Mouse (Mus musculus) liver, adult (tissue): ENCODE measurements around the gene Hivep3.

ENCODE experiments used
- GATA4 ChIP-seq: IDR thresholded peaks from 2 replicates; pipeline ENCODE4 v1.6.1; 2014; ENCODE audit warnings: mild to moderate bottlenecking, low read length; ENCODE audit not compliant: insufficient replicate concordance

Hivep3 gene

DNA sequence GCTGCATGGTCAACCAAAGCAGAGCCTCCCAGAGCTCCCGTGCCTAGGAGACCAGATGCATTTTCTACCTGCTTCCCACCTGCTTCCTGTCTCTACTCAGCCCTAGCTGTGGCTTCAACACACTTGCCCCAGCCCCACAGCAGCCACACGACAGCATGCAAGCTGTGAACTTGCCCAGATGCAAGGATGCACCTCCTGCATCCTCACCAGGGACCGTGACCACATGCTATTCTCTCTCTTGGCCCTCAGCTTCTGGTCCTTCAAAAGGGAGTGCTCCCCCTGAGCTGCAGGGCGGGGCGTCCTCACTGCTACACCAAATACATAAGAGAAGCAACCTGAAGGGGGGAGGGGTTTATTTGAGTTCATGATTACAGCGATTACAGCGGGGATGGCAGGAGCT, 303.4 kb downstream of the Hivep3 start:
- TF ChIP-seq GATA4: no peak

- no peak for TF ChIP-seq GATA4
These were observed 307.9 kb downstream of the Hivep3 start for GRCm38 (mm10) chr4:120041520-120041919.

DNA sequence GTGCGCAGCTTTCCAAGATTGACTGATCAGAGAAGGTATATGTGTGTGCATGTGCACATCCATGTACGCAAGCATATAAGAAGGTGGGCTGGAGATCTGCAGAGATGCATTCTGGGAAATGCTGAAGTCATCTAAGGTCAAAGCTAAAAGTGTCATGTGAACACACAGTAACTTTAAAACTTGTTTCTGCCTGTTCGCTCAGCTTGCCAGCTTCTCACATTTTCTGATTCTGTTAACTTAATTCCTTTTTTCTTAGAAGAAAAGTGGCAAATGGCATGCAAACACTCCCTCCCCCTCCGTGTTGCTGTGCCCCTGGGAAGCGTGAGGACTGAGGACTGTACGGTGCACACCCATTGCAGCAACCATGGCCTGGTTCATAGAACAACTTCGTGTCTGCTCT, 308.9 kb downstream of the Hivep3 start:
- no peak for TF ChIP-seq GATA4

DNA sequence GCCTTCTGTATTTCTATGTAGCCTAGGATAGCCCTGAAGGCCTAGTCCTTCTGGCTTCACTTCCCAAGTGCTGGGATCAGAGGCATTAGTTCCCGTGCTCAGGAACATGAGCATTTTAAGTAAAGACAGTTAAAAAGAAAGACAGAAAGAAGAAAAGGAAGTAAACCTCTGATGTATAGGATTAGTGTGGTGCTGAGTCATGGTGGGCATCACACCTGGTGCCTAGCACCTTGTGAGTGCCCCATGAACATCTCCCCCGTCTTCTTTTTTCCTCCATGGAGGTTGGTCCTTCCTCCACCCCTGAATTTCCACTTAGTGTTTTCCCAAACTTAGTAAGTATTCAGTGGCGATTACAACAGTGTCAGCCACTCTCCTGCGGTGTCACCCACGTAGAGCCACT, 311.0 kb downstream of the Hivep3 start:
- TF ChIP-seq GATA4: no peak

GRCm38 (mm10) chr4:120045131-120045537, 311.6 kb downstream of the Hivep3 start:
- TF ChIP-seq GATA4: no peak

DNA sequence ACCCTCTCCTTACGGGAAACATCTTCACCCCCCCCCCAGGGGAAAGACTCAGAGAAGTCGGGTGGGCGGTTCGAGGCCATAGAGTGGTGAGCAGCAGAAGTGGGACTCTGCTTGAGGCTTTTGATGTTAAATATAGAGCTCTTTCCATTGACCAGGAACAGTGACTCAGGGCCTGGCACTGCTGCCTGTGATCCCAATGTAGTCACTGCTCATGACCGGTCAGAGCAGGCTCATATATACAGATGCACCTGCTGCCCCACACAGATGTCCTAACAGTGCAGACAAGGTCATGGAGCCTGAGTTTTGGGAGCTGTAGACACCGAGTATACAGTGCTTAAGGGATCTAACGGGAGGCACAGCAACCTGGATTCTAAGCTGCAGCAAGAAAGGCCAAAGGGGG, 312.3 kb downstream of the Hivep3 start:
- no peak for TF ChIP-seq GATA4

- no peak for TF ChIP-seq GATA4
These were observed 313.5 kb downstream of the Hivep3 start for GRCm38 (mm10) chr4:120047060-120047459.

GRCm38 (mm10) chr4:120048274-120048673, 314.7 kb downstream of the Hivep3 start:
- no peak for TF ChIP-seq GATA4

DNA sequence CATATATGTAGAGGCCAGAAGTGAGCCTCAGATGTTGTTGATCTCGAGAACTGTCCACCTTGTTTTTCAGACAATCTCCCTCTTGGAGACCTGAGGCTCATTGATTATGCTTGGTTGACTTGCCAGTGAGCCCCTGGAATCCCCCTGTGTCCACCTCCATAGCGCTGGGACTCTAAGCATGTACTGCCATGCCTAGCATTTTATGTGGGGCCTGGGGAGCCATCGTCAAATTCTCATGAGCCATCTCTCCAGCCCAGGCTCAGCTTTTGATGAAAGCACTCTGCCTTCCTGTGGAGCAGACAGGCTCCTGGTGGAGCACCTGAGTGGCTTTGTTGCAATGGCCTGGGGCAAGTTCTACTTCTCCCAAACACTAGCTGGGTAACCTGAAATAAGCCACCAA, 316.3 kb downstream of the Hivep3 start:
- no peak for TF ChIP-seq GATA4

DNA sequence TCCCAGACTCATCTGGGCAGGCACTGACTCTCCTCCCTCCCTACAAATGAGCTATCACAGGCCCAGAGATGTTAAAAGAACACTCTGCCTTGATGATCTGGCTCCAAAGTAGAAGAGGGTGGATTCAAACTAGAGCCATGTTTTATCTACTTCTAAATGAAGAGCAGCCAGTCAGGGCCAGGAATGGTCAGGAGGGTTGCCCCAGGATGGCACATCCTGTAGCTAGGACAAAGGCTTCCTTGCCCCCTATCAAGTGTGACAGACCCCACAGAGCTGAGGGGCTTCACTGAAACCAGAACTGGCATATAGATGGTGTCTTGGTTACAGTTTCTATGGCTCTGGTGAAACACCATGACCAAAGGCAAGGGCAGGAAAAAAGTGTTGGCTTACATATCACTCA, 318.9 kb downstream of the Hivep3 start:
- no peak for TF ChIP-seq GATA4

- no peak for TF ChIP-seq GATA4
These were observed 319.7 kb downstream of the Hivep3 start for GRCm38 (mm10) chr4:120053026-120054005.

- no peak for TF ChIP-seq GATA4
These were observed 320.6 kb downstream of the Hivep3 start for GRCm38 (mm10) chr4:120054145-120054544.

GRCm38 (mm10) chr4:120056451-120056850, 322.9 kb downstream of the Hivep3 start:
- no peak for TF ChIP-seq GATA4

DNA sequence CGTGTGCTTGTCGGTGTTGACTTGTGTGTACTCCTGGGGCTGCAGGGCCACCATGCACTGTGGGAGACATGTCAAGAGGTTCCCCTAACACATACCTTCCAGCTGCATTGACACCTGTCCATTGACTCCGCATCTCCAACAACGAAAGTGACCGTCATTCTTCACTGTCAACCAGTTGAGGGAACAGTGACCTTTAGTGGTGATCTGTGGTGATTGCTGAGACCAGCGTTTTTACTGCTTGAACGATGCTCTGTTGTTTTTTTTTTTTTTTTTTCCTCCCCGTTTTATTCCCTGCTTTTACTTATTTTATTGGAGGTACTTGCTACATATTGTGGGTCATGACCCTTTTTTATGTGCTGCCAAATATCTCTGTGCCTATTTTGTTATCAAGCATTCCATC, 323.9 kb downstream of the Hivep3 start:
- TF ChIP-seq GATA4: no peak

GRCm38 (mm10) chr4:120058157-120058556, 324.6 kb downstream of the Hivep3 start:
- TF ChIP-seq GATA4: no peak

- no peak for TF ChIP-seq GATA4
These were observed 325.2 kb downstream of the Hivep3 start for GRCm38 (mm10) chr4:120058794-120059193.

DNA sequence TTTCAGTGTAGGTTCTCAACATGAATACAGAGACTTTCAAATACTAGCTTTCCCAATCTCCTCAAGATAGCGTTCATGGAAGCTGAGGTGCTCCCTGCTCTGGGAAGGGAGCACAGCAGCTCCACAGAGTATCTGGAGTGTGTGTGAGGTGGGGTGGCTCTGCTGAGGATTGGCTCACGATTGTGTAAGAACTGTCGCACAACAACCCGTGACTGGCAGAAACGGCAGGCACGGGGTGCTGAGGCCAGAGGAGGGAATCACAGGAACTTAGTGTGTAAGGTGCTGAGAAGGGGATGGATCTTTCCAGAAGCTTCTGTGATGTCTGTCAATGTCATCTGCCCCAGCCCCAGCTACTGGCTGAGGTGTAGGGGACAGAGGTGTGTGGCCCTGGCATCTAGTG, 328.1 kb downstream of the Hivep3 start:
- no peak for TF ChIP-seq GATA4
